Mouse (Mus musculus) adrenal gland, adult 2 months (tissue): ENCODE measurements around the gene Abca7. TPM values are rescaled to one million over a fixed set of nuclear protein-coding genes. Genes with fewer than 3 reads are reported as not detected.

ENCODE experiments used
- DNase-seq: peaks from one replicate; pipeline ENCODE4 v3.0.0; 2021
- polyA plus RNA-seq: library from polyadenylated mRNA; depleted of rRNA; stranded (reverse); fragments of >200 nt; gene quantifications from 2 replicates; pipeline ENCODE4 v1.2.3, GENCODE M21; 2012
- total RNA-seq, 2 experiments: library from RNA; stranded (reverse); gene quantifications; 2 replicates each; pipeline ENCODE4 v1.2.3; 2021

Gene Abca7
- total and polyA plus RNA-seq, 3 experiments, result 18.4 to 28.6 (median 22.9) TPM

- peak; percentile 45 for DNase-seq
Measured at GRCm38 (mm10) chr10:79994397-79995115, 1.7 kb upstream of the Abca7 start.

GRCm38 (mm10) chr10:79995636-79996035 lies 658 bp upstream of the Abca7 start:
- DNase-seq, result no peak

- peak; percentile 84 for DNase-seq
Measured at GRCm38 (mm10) chr10:79997034-79997760, 903 bp downstream of the Abca7 start.

- DNase-seq, result no peak
Measured at GRCm38 (mm10) chr10:79997819-79998218, 1.5 kb downstream of the Abca7 start.

- DNase-seq, result no peak
Measured at GRCm38 (mm10) chr10:80001945-80002344, 5.7 kb downstream of the Abca7 start.

GRCm38 (mm10) chr10:80002829-80003228 lies 6.5 kb downstream of the Abca7 start:
- DNase-seq, result no peak

- peak; percentile 40 for DNase-seq
Measured at GRCm38 (mm10) chr10:80003374-80004232, 7.3 kb downstream of the Abca7 start.

GRCm38 (mm10) chr10:80004233-80004705 lies 8.0 kb downstream of the Abca7 start:
- peak; percentile 87 for DNase-seq

- DNase-seq, result no peak
Measured at GRCm38 (mm10) chr10:80011740-80012139, 15.4 kb downstream of the Abca7 start.

GRCm38 (mm10) chr10:80013609-80014008 lies 17.3 kb downstream of the Abca7 start:
- no peak for DNase-seq

GRCm38 (mm10) chr10:80014484-80015290 lies 18.4 kb downstream of the Abca7 start:
- DNase-seq, result no peak

- DNase-seq, result no peak
Measured at GRCm38 (mm10) chr10:80015583-80015982, 19.3 kb downstream of the Abca7 start.

- peak; percentile 36 for DNase-seq
Measured at GRCm38 (mm10) chr10:80016511-80016910, 20.2 kb downstream of the Abca7 start, which contains the start of gene Arhgap45. Gene Arhgap45 (plus strand): TSS chr10:80016653.

GRCm38 (mm10) chr10:80016931-80017330 lies 20.6 kb downstream of the Abca7 start:
- no peak for DNase-seq

- peak; percentile 44 for DNase-seq
Measured at GRCm38 (mm10) chr10:80017361-80017760, 21.1 kb downstream of the Abca7 start.

- no peak for DNase-seq
Measured at GRCm38 (mm10) chr10:80017771-80018170, 21.5 kb downstream of the Abca7 start.

- no peak for DNase-seq
Measured at GRCm38 (mm10) chr10:80018739-80019297, 22.5 kb downstream of the Abca7 start.

- DNase-seq, result no peak
Measured at GRCm38 (mm10) chr10:80019471-80020131, 23.3 kb downstream of the Abca7 start.

- DNase-seq, result no peak
Measured at GRCm38 (mm10) chr10:80020191-80020590, 23.9 kb downstream of the Abca7 start.

GRCm38 (mm10) chr10:80020603-80021319 lies 24.5 kb downstream of the Abca7 start:
- no peak for DNase-seq
